Mouse (Mus musculus) layer of hippocampus, adult 8-10 months (tissue): ENCODE measurements around the gene Ppy. TPM values are rescaled to one million over a fixed set of nuclear protein-coding genes. Genes with fewer than 3 reads are reported as not detected.

Experiments used
- DNase-seq, 2 experiments: peaks; one replicate each; pipeline ENCODE4 v3.0.0; 2022; ENCODE audit warnings: low spot score in 2 of 2
- total RNA-seq, 4 experiments: library from RNA; stranded (reverse); gene quantifications; 2 replicates each; pipeline ENCODE4 v1.2.4; 2022

Gene Ppy
- total RNA-seq = not detected

DNA sequence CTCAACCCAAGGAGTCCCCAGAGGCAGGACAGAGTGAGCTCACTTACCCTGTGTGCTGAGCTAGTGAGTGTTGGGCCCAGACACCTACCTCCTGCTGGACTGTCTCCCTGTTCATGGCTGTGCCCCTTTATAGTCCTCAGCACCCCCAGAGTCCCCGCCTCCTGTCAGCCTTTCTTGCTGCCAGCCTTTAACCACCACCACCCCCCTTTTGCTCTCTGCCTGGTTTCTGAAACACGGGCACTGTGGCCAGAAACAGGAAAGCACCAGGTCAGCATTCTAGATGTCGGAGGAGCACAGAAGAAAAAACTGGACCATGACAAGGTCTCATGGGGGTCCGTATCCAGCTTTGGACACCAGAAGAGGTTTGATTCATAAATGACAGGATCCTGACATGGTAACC is at the start of gene Ppy:
Ppy (minus strand) TSS at position 101 of the 400 bp plus-strand sequence.
- no peak for DNase-seq

DNA sequence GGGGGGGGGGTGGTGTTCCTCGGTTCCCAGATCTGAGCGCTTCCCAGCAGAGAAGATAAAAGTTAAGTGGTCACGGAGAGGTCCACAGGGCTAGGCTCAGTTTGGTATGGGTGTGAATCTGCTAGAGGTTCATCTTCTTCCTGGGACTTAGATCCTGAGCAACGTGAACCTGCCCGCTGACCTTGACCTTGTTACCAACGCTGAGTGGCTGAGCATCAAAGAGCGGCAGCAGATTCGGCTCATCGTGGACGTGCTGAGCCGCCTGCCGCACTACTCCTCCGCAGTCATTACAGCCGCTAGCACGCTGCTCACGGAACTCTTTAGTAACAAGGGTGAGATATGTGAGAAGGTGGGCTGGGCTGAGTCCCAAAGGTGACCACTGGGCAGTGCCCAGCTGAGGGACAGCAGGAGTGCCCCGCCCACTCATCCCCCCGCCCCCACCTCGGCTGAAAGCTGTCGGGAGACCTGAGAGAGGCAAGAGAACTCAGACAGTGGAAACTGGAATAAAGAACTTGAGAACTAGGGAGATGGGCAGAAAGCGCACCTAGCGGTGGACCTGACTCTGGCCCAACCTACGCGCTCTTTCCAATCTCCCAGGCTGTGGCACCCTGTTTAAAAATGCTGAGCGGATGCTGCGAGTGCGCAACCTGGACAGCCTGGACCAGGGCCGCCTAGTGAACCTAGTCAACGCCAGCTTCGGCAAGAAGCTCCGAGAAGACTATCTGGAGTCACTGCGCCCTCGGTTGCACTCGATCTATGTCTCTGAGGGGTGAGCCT is 46.3 kb upstream of the Ppy start:
- DNase-seq = no peak

DNA sequence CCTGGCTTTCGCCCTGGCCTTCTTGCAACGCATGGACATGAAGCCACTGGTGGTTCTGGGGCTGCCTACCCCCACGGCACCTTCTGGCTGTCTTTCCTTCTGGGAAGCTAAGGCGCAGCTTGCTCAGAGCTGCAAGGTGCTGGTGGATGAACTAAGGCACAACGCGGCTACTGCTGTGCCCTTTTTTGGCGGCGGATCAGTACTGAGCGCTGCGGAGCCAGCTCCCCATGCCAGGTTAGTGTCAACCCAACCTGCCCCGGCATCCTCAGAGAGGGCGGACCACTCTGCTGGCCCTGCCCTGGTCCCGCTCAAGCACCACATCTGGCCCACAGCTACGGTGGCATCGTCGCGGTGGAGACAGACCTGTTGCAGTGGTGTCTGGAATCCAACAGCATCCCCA is 45.4 kb upstream of the Ppy start:
- DNase-seq = no peak

DNA sequence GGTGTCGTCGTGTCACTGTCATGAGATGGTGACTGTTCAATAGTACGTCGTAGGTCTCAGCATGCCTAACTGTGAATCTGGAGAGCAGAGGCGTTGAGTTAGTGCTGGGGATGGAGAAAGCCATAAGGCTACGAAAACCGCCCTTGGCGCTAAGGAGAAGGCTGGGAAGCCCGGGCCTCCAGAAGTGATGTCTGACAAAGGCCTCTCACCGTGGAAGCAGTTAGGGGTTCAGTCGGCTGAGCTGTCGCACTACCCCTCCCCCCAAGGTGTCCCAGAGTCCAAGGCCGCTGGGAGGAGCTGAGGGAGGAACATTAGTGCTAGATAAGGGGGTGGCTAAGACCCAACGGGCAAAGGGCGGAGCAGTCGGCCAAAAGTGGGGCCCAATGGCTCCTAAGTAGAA is 44.9 kb upstream of the Ppy start:
- DNase-seq = no peak

DNA sequence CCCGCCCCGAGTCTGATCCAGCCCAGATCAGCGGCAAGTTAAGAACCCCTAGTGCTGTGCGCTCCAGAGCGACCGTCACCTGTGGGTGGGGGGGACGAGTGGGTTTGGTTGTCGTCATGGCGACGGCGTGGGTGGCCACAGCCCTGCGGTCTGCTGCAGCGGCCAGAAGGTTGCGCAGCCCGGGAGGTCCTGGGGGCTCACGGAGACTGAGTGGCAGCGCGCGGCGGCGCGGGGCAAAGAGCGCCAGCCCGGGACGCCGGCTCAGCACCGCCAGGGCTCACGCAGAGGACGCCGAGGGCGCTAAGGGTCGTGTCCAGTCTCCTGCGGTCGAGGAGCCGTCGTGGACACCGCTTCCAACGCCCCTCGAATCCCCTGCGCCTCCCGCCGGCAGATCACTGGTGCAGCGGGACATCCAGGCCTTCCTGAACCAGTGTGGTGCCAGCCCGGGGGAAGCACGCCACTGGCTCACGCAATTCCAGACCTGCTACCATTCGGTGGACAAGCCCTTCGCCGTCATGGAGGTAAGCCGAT is 44.4 kb upstream of the Ppy start, which contains the start of gene Nags:
Nags (plus strand) TSS at position 43 of the 531 bp plus-strand sequence.
- DNase-seq = no peak

DNA sequence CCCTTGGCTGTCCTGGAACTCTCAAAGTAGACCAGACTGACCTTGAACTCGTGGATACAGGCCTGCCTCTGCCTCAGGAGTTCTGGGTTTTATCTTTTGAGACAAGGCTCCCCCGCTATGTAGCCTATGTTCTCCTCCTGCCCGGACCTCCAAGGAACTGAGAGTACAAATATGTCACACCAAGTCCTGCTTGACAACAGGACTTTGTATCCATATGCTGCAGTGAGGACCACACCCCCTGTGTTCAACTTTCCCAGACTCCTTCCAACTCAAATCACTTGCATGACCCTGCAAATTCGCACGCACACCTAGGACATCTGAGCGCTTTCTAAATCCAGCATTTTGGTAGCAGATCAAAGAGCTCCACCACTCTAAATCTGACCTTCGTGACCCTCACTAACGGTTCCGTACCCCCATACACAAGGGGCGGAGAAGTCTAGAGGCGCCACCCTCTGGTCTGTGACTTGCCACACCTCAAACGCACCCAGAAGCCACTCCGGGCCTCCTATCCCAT is 43.9 kb upstream of the Ppy start:
- DNase-seq = no peak

DNA sequence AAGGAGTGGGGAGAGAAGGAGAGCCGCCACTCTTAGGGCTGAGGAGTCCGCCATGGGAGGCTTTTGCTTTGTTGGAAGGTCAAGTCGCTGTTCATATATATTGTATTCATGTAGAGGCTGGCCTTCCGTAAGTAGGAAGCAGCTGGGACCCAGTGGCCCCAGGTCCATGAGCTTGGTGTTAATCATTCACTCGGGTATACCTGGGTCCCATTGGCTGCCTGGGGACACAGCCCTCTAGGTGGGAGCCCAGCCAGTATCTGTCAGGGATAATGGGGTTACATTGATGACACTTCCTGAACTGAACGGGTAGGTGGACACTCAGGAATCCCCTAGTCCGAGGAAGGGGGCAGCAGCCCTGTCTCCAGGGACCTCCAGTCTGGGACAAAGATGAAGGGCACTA is 41.2 kb upstream of the Ppy start:
- no peak for DNase-seq

DNA sequence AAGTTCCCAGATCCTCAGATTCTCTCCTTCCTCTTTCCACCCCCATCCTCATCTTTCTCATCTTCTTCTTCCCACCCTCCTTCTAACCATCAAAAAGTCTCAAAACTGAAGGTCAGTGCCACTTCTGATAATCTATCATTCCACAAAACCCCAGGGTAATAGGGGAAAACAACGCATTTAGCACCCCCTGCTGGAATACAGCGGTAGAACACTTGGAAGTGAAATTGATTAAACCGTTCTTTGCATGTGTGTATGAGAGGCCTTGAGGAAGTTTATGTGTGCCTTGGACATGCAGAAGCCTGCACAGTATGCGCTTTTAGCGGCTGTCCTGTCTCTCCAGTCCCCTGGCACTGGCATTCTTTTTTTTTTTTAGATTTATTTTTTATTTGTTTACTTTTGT is 39.4 kb upstream of the Ppy start:
- DNase-seq = peak in 1 of 2 experiments; percentile 67

DNA sequence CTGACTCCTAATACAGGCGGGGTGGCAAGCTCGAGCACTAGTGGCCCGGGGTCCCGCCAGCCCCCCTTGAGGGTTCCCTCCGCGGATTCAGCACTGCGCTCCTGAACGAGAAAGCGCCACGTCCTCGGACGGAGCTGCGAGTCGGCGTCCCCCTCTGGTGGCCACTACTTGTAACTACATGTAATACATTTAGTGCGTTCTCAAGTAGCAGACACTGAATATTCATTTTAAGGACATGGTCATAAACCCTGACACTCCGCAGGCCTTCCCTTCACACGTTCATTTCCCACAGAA is 37.3 kb upstream of the Ppy start:
- DNase-seq = peak in 1 of 2 experiments; percentile 56

DNA sequence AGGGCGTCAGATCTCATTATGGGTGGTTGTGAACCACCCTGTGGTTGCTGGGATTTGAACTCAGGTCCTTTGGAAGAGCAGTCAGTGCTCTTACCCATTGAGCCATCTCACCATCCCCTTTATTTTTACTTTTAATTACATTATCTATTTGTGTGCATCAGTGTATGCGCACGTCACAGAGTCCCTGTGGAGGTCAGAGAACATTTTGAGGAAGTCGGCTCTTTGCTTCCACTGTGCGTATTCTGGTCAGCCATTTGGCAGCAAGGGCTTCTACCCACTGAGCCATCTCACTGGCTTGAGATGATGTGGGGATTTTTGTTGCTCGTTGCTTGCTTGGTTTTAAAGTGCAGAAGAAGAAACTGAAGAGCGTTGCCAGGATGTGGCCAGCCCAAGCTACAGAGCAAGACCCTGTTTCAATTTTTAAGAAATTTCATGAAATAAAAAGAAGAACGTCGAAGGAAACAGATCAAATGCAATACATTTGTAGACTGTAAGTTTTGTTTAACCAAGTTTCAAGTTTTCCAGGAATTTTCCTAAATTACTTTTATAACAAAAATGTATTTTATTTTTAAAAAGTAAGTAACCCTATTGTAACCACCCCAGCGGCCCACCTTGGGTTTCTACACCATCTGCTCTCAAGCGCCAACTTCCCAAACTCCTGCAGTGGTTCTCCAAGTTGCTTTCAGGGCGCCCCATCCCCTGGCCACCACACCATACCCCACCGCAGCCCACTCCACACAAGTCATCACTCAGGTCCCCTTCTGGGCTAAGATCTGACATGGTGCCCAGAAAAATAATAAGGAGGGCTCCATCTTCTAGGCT is 36.7 kb upstream of the Ppy start:
- DNase-seq = no peak

DNA sequence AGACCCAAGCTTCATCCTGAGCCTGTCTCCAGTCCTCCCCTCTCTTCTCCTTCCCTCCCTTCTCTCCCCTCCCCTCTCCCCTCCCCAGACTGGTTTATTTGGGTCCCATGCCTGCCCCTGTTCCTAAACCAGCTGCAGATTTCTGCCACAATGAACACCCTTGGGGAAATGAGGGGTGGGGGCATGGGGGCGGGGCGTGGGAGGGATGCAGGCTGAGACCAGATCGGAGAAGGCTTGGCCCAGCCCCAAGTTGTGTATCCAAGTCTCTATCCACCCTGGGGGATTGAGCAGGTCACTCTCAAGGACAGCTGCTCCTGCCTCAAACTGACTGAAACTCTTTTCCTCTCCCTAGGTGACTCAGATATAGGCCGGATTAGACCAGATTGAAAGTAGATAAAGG is 33.4 kb upstream of the Ppy start:
- no peak for DNase-seq

DNA sequence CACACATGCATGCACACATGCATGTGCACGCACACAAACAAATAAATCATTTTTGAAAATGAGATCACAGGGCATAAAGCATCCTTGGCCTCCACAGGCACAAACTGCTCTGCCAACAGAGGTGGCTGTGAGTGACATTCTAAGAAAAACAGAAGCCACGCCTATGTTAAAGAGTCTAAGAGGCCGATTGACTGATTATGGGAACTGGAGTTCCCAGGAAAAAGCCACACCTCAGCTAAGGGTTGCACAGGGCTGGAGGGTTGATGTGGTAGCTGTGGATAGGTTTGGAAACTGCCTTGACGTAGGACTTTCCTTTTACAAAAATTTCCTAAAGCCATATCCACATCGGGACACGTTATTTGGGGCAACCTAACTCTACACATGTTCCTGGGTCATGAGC is 16.3 kb upstream of the Ppy start:
- no peak for DNase-seq

DNA sequence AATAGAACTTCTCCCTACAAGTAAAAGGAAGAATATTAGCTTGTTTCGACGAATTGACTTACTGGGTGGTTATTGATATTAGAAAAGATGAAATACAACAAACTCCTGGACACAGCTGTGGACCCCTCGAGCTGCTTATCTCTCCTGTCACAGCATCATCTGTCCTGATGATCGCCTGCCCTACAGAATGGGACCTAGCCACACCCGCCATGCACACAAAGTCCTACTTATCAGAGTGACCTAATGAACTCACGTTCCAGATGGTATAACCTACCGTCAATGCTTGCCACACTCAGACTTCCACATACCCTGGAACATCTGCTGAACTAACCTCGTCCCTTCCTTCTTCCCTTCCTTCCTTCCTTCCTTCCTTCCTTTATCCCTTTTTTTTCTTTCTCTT is 15.1 kb upstream of the Ppy start:
- DNase-seq = no peak

DNA sequence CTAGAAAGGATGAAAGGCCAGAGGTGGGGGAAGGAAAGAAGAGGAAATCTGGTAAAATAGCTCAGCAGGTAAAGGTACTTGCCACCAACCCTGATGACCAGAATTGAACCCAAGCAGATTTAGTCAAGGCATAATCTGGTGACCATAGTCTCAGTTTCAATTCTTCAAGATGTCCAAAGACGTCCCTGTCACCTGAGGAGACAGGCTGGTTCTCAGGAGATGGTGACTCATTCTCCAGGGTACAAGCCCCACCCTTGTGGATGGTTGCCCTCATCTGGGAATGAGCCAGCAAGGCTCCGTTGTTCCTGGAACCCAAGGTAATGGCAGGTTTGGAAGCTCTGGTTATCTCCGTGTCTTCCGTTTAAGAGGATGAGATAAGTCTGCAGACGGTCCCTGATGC is 10.5 kb upstream of the Ppy start:
- no peak for DNase-seq

DNA sequence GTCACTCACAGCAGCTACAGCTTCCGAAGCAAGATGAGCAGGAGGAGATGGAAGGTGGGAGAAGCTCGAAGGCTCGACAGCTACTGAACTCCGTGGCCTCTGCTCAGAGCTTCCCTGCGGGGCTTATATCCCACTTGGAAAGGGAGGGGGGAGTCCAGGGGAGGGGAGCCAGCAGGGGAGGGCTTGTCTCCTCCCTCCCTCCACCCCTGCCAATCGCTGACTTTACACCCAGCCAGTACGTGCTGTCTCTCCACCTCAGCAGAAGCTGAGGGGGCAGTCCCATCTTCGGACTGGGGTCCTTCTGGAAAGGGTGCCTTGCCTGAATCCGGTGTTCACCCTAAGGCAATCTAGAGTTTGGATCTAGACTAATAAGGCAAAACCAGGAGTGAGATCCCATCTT is 6.6 kb upstream of the Ppy start, which contains the start of gene Pyy:
Pyy (minus strand) TSS at position 101 of the 400 bp plus-strand sequence.
- no peak for DNase-seq

DNA sequence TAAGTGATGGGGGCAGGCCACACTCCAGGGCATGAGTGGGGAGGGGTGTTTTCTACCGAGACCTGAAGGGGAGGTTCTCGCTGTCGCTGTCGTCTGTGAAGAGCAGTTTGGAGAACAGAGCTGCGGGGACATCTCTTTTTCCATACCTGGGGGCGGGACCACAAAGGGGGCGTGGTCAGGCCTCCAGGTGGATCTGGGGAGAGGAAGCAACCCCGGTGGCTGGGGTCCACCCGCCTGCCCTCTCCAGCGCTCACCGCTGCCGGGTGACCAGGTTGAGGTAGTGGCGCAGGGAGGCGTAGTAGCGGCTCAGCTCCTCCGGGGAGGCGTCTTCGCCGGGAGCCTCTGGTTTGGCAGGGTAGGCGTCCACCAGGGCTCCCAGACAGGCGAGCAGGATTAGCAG is 5.8 kb upstream of the Ppy start:
- no peak for DNase-seq

DNA sequence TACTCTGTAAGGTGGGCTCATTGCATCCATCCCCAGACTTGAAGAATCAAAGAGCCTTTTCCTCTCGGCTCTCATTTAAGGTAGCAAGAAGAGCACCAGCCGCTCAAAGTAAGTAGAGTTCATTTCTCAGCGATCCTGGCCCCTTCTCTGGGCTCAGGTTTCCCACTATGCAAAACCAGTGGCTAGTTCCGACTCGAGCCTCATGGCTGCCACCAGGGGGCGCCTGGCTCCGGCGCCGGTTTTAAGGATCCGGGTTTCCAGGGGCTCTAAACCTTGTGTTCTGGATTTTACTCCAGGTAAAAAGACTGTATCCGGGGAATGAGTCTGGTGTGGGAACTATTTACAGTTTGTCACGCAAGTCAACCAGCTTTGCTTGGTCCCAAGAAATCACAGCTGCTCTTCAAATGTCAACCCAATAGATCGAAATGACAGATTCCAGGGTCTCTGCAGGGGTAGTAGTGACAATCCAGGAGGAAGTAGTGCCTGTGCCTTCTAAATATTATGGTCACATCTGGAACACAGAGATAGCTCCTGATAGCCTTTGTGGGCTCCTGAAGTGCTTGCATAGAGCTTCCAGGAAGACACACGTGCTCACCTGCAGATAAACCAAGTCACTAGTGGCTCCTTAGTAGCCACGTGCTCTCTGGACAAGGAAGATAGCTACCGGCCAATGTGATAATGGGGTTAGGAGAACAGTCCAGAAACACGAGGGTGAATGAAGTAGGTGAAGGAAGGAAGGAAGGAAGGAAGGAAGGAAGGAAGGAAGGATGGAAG is 1.6 kb upstream of the Ppy start:
- DNase-seq = peak in 1 of 2 experiments; percentile 58

DNA sequence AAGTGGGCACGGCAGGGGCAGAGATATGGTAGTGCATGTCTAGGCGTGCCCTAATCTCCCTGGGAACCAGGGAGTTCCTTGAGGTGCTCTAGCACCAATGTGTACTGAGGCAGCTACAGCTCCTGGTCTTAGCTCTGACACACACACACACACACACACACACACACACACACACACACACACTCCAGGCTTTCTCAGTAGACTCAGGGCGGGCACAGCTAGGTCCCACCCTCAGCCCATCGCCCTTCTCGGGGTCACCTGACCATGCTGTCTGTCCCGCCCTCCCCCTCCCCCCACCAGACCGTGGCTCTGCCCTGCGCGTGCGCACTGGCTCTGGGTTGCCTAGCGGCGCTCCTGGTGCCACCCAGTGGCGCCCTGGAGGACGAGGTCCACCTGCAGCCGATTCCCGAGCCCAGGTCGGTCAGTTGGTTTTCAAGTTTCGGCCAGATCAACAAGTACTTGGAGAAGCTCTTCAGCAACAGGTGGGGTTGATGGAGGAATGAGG is 4.2 kb downstream of the Ppy start:
- peak in 1 of 2 experiments; percentile 58 for DNase-seq

DNA sequence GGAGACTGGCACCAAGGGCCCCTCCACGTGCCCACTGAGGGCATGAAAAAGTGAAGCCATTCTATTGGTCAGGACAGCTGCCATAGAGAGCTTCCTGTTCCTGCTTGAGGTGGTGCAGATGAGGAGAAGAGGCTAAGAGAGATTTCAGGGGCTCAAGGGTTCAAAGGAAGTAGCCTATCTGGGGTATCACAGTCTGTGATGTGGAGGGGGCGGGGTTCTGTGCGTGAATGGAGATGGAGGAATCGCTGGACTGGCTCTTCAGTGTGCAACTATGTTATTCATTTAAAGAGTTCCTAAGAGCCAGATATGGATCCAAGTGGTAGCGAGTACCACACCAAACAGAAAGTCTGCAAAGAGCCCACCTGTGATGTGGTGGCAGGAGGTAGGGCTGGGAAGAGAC is 4.7 kb downstream of the Ppy start:
- no peak for DNase-seq

DNA sequence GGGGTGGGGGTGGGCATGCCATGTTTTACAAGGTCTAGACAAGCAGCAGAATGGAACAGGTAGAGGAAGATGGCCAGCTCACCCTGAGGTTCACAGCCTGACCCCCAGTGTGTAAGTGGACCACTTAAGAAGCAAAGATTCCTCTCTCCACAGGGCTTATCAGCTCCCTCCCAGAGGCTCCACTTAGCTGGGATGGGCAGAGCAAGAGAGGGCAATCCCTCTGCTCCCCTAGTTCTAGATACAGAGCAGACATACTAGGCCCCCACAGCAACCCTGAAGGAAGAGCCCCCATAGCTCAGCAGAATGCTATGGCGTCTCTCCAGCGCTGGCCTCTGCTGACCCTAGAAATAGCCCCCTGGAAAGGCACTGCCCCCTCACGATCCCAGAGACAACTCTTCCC is 5.4 kb downstream of the Ppy start:
- DNase-seq = no peak

DNA sequence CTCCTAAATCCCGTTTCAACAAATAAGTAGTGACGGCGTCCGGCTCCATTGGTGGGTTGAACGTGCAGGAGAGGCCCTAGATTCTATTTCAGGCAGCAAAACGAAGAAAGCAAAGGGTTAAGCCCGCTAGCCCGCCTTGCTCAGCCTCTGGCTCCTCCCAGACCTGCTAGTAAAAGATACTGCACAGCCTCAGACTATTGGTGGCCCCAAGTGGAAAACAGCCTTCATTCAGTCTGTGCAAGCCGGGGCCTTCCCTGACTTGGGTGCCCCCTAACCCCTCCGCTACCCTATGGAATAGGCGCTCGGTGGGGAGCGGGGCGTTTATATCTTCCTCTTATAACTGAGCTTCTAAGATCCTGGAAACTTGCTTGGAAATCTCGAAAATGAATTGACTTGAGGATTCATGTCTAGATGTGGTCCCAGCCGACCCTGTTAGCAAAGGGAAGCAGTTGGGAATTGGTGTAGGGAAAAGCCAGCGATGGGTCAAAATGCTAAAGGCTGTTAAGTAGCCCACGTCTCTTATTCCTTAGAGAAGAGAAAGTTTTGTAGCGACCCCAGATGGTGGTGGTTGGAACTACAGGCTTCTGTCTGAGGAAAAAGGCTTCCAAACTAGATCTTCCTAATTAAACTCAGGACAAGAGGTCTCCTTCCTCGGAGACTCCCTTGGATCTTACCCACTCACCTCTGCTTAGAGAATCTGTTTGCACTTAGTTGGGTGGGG is 11.9 kb downstream of the Ppy start:
- peak; percentile 56 to 67 for DNase-seq
